Mouse (Mus musculus) liver, adult 2 months (tissue): Measurements from ENCODE around the gene Maob. TPM values are rescaled to one million over a fixed set of nuclear protein-coding genes. Genes with fewer than 3 reads are reported as not detected.

Source experiments
- DNase-seq: peaks from one replicate; pipeline ENCODE4 v3.0.0-alpha.2; 2011; ENCODE audit warnings: low read depth, low spot score; ENCODE audit errors: extremely low read depth
- H3K27ac ChIP-seq: fragments of 200-500 bp; replicated peaks from 2 replicates; pipeline ENCODE4 v1.5.1; 2012; ENCODE audit warnings: low read depth, mild to moderate bottlenecking, control low read depth, inconsistent platforms, low read length; ENCODE audit not compliant: insufficient read depth
- H3K27me3 ChIP-seq: fragments of 200-500 bp; 2 replicates; pipeline ENCODE4 v1.6.1; 2012; ENCODE audit warnings: mild to moderate bottlenecking, moderate library complexity, low read length, inconsistent platforms; ENCODE audit not compliant: control insufficient read depth, insufficient read depth
- H3K36me3 ChIP-seq: fragments of 200-500 bp; 2 replicates; pipeline ENCODE4 v1.6.1; 2012; ENCODE audit warnings: low read length, inconsistent platforms; ENCODE audit not compliant: control insufficient read depth, insufficient read depth
- H3K4me1 ChIP-seq: fragments of 200-500 bp; 2 replicates; pipeline ENCODE4 v1.6.1; 2011; ENCODE audit warnings: low read length; ENCODE audit not compliant: control insufficient read depth, insufficient read depth
- H3K4me3 ChIP-seq: fragments of 200-500 bp; 2 replicates; pipeline ENCODE4 v1.5.1; 2011; ENCODE audit warnings: low read depth, mild to moderate bottlenecking, control low read depth, low read length, moderate library complexity; ENCODE audit not compliant: insufficient read depth
- H3K79me2 ChIP-seq: fragments of 200-500 bp; 2 replicates; pipeline ENCODE4 v1.6.1; 2012; ENCODE audit warnings: inconsistent platforms, mild to moderate bottlenecking, low read length, moderate library complexity; ENCODE audit not compliant: control insufficient read depth, insufficient read depth
- H3K9ac ChIP-seq: fragments of 200-500 bp; 2 replicates; pipeline ENCODE4 v1.6.1; 2012; ENCODE audit warnings: low read depth, mild to moderate bottlenecking, control low read depth, inconsistent platforms, low read length
- CTCF ChIP-seq: fragments of 200-500 bp; IDR thresholded peaks from 2 replicates; pipeline ENCODE4 v1.5.1; 2011; ENCODE audit warnings: low read depth, low read length, control low read depth
- POLR2A ChIP-seq: fragments of 200-500 bp; IDR thresholded peaks from 2 replicates; pipeline ENCODE4 v1.6.1; 2011; ENCODE audit warnings: low read length, control low read depth; ENCODE audit not compliant: insufficient read depth; ENCODE audit errors: extremely low read depth
- WGBS: fragments of 180-500 bp; shearing (Covaris S2); methylation state at CpG from one replicate; pipeline ENCODE4 v1.1.7; 2018; 5-methylcytosine and 5-hydroxymethylcytosine counted together
- polyA plus RNA-seq: library from polyadenylated mRNA; depleted of rRNA; stranded (reverse); fragments of >200 nt; gene quantifications from 2 replicates; pipeline ENCODE4 v1.2.3, GENCODE M21; 2012
- total RNA-seq: library from RNA; depleted of rRNA; stranded (reverse); fragments of >200 nt; gene quantifications from 2 replicates; pipeline ENCODE4 v1.2.3, GENCODE M21; 2014

Maob gene
- total and polyA plus RNA-seq, 2 experiments, result 101 to 175 TPM

- H3K27me3 ChIP-seq, result no peaks in the 10 kb centered on the region
- no peak overlapping the region for H3K27ac ChIP-seq
- H3K79me2 ChIP-seq, result no peaks in the 10 kb centered on the region
- H3K9ac ChIP-seq, result no peak overlapping the region
- H3K36me3 ChIP-seq, result no peaks in the 10 kb centered on the region
- no peak for DNase-seq
- H3K4me1 ChIP-seq, result no peaks in the 10 kb centered on the region
- no peak overlapping the region for H3K4me3 ChIP-seq
- WGBS, result 96% methylated on average over 1 of the region's 1 CpGs
- TF ChIP-seq POLR2A (no peak), CTCF (no peak)
Measured at GRCm38 (mm10) chrX:16826028-16826427, 8.9 kb upstream of the Maob start.

- Histone ChIP-seq H3K27ac (no peak overlapping the region), H3K4me1 (peaks cover 5% of the 10 kb centered on the region), H3K36me3 (no peaks in the 10 kb centered on the region), H3K27me3 (no peaks in the 10 kb centered on the region), H3K4me3 (peak overlapping the region; percentile 21), H3K79me2 (no peaks in the 10 kb centered on the region; the same call in 1 of the 2 replicates), H3K9ac (no peak overlapping the region)
- peak; percentile 72 for DNase-seq
- 31% methylated on average over 3 of the region's 3 CpGs for WGBS
- TF ChIP-seq CTCF (no peak), POLR2A (no peak)
Measured at GRCm38 (mm10) chrX:16815965-16816364, 1.2 kb downstream of the Maob start.

- H3K27me3 ChIP-seq, result no peaks in the 10 kb centered on the region
- peaks cover 2% of the 10 kb centered on the region; the same call in 1 of the 2 replicates for H3K79me2 ChIP-seq
- 10% methylated on average over 3 of the region's 3 CpGs for WGBS
- 0 out of 2 replicates have a peak overlapping the region, but pooled peaks have one; percentile 16 for H3K4me3 ChIP-seq
- no peaks in the 10 kb centered on the region for H3K36me3 ChIP-seq
- DNase-seq, result peak; percentile 83
- no peak for TF ChIP-seq CTCF
- TF ChIP-seq POLR2A, result no peak
- peak overlapping the region; percentile 74 for H3K27ac ChIP-seq
- peaks cover 8% of the 10 kb centered on the region for H3K4me1 ChIP-seq
- no peak overlapping the region for H3K9ac ChIP-seq
Measured at GRCm38 (mm10) chrX:16812080-16812479, 5.1 kb downstream of the Maob start.

GRCm38 (mm10) chrX:16767453-16767852 lies 49.7 kb downstream of the Maob start:
- Histone ChIP-seq H3K27me3 (no peaks in the 10 kb centered on the region), H3K4me1 (no peaks in the 10 kb centered on the region), H3K4me3 (no peak overlapping the region), H3K27ac (no peak overlapping the region), H3K9ac (no peak overlapping the region), H3K79me2 (no peaks in the 10 kb centered on the region), H3K36me3 (no peaks in the 10 kb centered on the region)
- TF ChIP-seq POLR2A, result no peak
- TF ChIP-seq CTCF, result no peak
- WGBS, result 71% methylated on average over 1 of the region's 1 CpGs
- no peak for DNase-seq

- DNase-seq, result no peak
Measured at GRCm38 (mm10) chrX:16766156-16766555, 51.0 kb downstream of the Maob start.

GRCm38 (mm10) chrX:16761430-16761829 lies 55.7 kb downstream of the Maob start:
- H3K27ac ChIP-seq, result no peak overlapping the region
- WGBS, result 50% methylated on average over 3 of the region's 3 CpGs
- TF ChIP-seq POLR2A (no peak), CTCF (no peak)
- H3K27me3 ChIP-seq, result no peaks in the 10 kb centered on the region
- H3K36me3 ChIP-seq, result no peaks in the 10 kb centered on the region
- no peak overlapping the region for H3K9ac ChIP-seq
- no peaks in the 10 kb centered on the region for H3K79me2 ChIP-seq
- H3K4me1 ChIP-seq, result no peaks in the 10 kb centered on the region
- H3K4me3 ChIP-seq, result no peak overlapping the region
- no peak for DNase-seq

More at GRCm38 (mm10) chrX:16766156-16766555, 51.0 kb downstream of the Maob start:
- H3K36me3 ChIP-seq, result no peaks in the 10 kb centered on the region
- no peaks in the 10 kb centered on the region for H3K4me1 ChIP-seq
- H3K27ac ChIP-seq, result no peak overlapping the region
- no peak overlapping the region for H3K4me3 ChIP-seq
- H3K79me2 ChIP-seq, result no peaks in the 10 kb centered on the region
- no peak overlapping the region for H3K9ac ChIP-seq
- no peaks in the 10 kb centered on the region for H3K27me3 ChIP-seq
- TF ChIP-seq CTCF (peak; percentile 13; the same call in 1 of the 2 replicates), POLR2A (no peak)
- 77% methylated on average over 4 of the region's 4 CpGs for WGBS
